Mouse (Mus musculus): ENCODE measurements around the gene Rgs17. TPM values are rescaled to one million over a fixed set of nuclear protein-coding genes. Genes with fewer than 3 reads are reported as not detected.

Gene Rgs17
- total RNA-seq, 4 experiments from 2014 or later = 32.8 to 40.5 (median 36.8) TPM

- DNase-seq (ENCODE audit: low spot score in 2 of 2) = no peak
These were observed 97.4 kb downstream of the Rgs17 start for GRCm38 (mm10) chr10:5824779-5825178.

GRCm38 (mm10) chr10:5823740-5824491 lies 98.3 kb downstream of the Rgs17 start, which contains the start of gene Mtrf1l:
Mtrf1l (minus strand) TSS chr10:5823910.
- peak; percentile 92 to 93 for DNase-seq (ENCODE audit: low spot score in 2 of 2)

DNA sequence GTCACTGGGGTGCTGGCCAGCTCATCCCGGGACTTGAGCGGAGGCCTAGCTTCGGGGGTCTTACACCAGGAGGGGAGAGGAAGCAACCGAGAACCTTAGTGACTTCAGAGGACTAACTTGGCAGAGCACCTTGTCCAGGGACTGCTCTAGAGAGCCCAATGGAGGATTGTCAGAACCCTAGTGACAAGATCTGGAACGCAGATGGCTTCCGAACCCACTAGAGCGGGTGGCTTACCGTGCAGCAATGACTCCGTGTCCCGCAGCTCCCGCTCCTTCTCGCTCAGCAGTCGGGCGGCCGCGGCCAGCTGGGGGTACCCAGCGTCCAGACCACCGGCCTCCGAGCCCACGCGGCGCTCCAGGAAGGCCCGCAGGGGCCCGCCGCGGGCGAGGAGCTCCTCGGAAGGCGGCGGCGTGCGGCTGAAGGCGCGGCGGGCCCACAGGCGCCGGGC lies 98.9 kb downstream of the Rgs17 start:
- peak; percentile 20 to 27 for DNase-seq (ENCODE audit: low spot score in 2 of 2)

GRCm38 (mm10) chr10:5818772-5819171 lies 103.4 kb downstream of the Rgs17 start:
- no peak for DNase-seq (ENCODE audit: low spot score in 2 of 2)

- DNase-seq (ENCODE audit: low spot score in 2 of 2) = no peak
These were observed 106.2 kb downstream of the Rgs17 start for GRCm38 (mm10) chr10:5815968-5816367.

DNA sequence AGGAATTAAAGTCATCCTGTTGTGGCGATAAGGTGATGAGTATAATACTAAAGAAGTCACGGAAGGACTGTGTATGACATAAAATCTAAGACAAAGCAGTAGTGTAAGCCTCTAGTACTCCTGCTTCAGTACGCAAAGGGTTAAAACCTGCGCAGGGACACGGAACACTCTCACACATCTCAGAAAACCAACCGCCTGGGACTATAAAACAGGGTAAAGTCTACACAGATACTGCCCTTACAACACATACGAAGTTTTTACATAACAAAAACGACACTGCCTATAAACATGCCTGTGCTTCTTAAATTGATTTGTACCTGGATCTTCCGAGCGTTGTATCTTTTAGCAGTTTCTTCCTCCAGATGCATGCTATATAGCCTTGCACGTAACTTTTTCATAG lies 108.5 kb downstream of the Rgs17 start:
- no peak for DNase-seq (ENCODE audit: low spot score in 2 of 2)

- DNase-seq (ENCODE audit: low spot score in 2 of 2) = no peak
These were observed 114.5 kb downstream of the Rgs17 start for GRCm38 (mm10) chr10:5807683-5808082.

- no peak for DNase-seq (ENCODE audit: low spot score in 2 of 2)
These were observed 115.2 kb downstream of the Rgs17 start for GRCm38 (mm10) chr10:5806996-5807395.

DNA sequence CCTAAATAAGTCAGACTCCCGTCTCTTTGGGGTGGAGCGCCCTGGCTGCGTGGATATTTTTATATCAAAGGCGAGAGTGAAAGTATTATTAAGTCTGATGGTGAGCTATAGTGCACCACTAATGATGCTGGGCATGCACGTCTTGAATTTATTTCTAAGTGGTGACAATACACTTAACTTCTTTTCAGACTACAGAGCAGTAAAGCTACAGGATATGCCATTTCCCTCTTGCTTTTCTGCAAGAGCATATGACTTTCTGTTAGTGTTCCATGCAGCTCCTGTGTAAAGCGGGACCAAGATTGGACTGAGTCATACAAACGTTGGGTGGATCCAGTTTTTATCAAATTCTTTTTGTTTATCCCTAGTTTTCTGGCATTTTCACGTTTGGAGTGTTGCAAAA lies 115.8 kb downstream of the Rgs17 start:
- no peak for DNase-seq (ENCODE audit: low spot score in 2 of 2)

GRCm38 (mm10) chr10:5805731-5806307 lies 116.4 kb downstream of the Rgs17 start:
- peak; percentile 92 to 93 for DNase-seq (ENCODE audit: low spot score in 2 of 2)

- peak; percentile 98 to 99 for DNase-seq (ENCODE audit: low spot score in 2 of 2)
These were observed 116.9 kb downstream of the Rgs17 start, which contains the start of gene Fbxo5 for GRCm38 (mm10) chr10:5805243-5805730. Fbxo5 (minus strand) TSS chr10:5805600.

DNA sequence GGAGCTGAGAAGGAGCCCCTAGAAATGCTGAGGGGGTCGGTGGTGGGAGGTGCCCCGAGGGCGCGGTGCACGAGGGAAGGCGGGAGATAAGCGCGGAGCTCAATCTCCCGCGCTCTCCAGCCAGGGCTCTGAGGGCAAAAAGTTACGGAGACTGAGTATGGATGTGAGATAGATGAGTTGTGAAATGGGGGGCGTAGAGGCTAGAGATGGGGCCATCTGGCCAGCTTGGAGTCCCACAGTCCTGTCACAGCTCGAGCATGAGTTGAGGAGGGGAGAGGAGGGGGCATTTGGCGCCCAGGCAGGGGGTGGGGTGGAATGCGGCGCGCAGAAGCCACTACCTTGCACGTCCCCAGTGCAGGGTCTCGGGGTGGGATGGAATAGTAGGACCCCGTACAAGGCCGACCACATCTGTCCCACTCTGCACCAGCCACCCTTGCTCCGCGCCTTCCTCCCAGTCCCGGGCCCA lies 117.5 kb downstream of the Rgs17 start:
- DNase-seq (ENCODE audit: low spot score in 2 of 2) = no peak

- no peak for DNase-seq (ENCODE audit: low spot score in 2 of 2)
These were observed 118.5 kb downstream of the Rgs17 start for GRCm38 (mm10) chr10:5803739-5804138.

DNA sequence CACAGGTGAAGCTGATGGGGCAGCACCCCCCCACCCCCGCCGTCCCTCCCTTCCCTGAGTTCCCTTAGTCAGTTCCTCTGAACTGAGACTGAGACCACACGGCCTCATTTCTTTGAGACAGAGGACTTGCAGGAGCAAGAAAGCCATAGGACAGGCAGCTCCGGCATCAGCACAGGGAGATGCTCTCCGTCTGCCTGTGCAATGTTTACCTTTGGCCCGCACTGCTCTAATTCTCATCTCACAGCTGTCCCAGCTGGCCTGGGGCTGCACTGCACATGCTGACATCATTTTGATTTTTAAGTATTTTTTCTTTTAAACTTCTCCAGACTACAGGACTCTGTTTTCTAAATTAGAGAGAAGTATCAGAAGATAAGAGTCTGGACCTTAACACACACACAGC lies 119.3 kb downstream of the Rgs17 start:
- DNase-seq (ENCODE audit: low spot score in 2 of 2) = no peak

- DNase-seq (ENCODE audit: low spot score in 2 of 2) = no peak
These were observed 121.7 kb downstream of the Rgs17 start for GRCm38 (mm10) chr10:5800490-5800889.

DNA sequence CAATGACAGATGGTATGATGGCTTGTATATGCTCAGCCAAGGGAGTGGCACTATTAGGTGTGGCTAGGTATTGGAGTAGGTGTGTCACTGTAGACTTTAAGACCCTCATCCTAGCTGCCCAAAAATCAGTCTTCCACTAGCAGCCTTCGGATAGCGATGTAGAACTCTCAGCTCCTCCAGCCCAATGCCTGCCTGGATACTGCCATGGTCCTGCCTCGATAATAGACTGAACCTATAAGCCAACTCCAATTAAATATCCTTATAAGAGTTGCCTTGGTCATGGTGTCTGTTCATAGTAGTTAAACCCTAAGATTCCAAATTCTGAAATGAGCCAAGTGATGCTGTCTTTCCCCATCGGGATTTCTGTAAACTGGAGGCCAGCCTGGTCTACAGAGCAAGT lies 124.1 kb downstream of the Rgs17 start:
- no peak for DNase-seq (ENCODE audit: low spot score in 2 of 2)

GRCm38 (mm10) chr10:5790657-5791056 lies 131.5 kb downstream of the Rgs17 start:
- peak in 1 of 2 experiments; percentile 52 for DNase-seq (ENCODE audit: low spot score in 2 of 2)

- peak in 1 of 2 experiments; percentile 36 for DNase-seq (ENCODE audit: low spot score in 2 of 2)
These were observed 135.3 kb downstream of the Rgs17 start for GRCm38 (mm10) chr10:5786923-5787322.

All from layer of hippocampus, adult 8-10 months (tissue).